Mouse (Mus musculus): Measurements from ENCODE around the gene Cdc42ep2.

Cdc42ep2 gene

DNA sequence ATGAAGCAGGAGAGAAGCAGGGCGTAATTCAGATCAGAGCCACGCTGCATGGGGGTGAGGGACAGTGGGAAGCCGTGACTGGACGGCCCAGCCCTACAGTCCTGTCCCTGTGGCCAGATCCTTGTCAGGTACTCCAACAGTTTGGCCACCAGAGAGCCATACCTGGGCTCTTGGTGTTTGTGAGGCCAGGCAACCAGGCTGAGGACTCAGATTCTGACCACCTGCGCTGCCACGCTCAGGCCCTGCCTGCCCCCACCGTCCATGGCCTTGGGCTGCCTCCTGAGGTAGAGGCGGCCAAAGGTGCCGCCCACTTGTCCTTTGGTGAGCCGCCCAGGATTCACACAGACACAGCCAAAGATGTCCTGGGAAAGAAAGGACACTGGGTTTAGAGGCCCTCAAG lies 16.0 kb upstream of the Cdc42ep2 start:
- DNase-seq (ENCODE audit: low spot score): no peak

DNA sequence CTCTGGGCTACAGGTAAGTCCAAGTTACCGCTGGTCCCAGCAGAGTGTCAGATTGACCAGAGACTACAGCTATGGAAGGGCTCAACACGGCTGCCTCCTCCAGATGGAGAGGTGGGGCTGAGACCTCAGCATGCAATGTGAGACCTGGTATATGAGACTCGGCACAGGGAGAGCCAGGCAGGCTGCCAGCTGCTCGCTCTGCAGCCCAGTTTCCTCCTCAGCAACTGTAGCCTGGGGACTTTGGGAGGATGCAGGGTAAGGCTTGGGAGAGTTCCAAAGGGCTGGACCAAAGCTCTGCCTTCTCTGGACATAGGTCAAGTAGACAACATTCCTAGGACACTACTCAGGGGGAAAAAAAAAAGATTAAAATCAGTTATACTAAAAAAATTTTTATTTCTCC lies 15.6 kb upstream of the Cdc42ep2 start:
- DNase-seq (ENCODE audit: low spot score): peak; percentile 66

DNA sequence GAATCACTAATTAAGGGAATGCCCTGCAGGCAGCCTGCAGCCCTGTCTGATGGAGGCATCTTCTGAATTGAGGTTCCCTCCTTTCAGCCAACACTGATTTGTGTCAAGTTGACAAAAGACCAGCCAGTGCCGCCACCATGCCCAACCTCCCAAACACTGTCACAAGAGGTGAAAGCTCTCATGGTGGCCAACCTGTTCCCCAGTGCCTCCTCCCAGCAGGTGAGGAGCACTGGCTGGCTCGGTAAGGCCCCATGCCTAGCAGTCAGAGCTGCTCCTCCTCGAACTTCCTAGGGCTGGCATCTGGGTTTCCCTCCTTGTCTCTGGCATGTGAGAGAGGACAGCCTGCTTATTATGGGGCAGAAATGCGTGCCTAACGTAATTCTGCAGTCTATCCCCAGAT lies 15.1 kb upstream of the Cdc42ep2 start:
- no peak for DNase-seq (ENCODE audit: low spot score)

DNA sequence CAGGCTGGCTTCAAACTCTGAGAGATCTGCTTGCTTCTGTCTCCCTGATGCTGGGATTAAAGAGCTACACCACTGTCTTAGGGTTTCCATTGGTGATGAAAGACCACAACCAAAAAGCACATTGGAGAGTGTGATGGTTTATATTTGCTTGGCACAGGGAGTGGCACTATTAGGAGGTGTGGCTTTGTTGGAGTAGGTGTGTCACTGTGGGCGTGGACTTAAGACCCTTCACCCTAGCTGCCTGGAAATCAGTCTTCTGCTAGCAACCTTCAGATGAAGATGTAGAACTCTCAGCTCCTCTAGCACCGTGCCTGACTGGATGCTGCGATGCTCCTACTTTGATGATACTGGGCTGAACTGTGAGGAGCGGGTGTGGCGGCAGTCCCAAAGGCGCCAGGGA lies 13.9 kb upstream of the Cdc42ep2 start:
- no peak for DNase-seq (ENCODE audit: low spot score)

DNA sequence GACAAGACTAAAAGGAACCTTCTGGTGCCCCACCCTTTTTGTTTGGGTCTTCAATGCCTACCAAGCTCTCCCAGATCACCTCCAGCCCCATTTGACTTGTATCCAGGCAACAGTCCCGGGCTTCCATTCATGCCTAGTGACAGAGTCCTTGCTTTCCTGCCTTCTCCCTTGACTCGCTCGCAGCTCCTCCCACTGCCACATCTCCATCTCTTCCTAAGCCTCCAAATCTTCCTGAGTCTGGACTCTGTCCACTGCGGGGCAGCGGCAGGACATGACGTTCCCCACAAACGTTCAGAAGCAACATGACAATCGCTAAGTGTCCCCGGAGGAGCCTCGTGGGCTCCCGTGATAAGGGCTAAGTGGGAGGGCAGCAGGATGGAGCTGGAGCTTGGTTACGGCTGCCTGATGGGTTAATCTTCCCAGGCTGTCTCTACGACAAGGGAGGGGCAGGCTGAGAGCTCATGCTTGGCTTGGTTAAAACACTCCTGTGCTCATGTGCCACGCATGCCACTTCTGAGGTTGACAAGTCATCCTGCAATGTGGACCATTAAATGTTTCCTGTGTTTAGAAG lies 13.3 kb upstream of the Cdc42ep2 start:
- no peak for DNase-seq (ENCODE audit: low spot score)

DNA sequence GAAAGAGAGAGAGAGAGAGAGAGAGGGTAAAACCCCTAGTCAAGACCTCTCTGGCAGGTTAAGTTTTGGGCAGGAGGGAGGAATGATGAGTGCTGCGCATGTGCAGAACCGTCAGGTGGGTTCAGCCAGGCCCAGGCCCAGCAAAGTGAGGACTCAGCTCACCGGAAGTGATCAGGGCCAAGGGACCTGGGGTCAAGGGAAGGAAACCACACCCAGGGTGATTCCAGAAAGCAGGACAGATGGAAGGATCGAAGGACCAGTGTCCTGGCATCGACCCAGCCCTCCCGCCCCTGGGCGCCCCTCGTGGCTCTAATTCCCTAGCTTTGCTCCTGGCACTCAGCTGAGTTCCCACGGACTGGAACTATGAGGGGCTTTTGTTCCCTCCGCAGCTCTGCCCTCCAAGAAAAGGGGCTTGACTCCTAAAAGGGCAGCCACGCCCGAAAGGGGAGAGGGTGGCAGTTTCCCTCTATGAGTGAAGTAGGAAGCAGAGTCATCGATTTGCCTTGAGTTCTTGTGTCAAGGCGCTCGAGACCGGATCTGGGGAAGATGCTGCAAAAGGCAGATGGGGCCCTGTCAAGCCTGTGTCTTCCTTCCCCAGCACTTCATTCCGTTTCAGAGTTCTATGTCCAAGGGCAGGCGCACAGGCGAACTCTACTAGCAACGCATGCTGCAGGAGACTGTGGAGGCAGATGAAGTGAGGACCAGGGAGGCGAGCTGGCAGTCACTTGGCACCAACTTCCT lies 12.6 kb upstream of the Cdc42ep2 start:
- DNase-seq (ENCODE audit: low spot score): no peak

DNA sequence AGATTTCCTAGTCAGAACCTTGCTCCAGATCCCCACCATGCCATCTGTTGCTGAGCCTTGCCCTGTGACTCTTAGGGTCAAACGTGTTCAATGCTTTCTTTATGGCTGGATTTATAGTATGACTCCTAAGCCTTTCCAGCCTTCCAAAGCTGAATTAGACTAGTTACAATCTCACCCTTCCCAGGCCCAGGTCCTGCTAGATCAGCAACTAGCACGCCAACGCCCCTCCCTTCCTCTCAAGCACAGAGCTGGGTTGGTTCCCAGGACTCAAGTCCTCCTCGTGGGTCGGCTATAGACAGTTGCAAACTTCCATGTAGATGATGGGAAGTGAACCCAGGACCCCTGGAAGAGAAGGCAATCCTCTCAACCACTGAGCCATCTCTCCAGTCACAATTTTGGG lies 11.1 kb upstream of the Cdc42ep2 start:
- DNase-seq (ENCODE audit: low spot score): no peak

DNA sequence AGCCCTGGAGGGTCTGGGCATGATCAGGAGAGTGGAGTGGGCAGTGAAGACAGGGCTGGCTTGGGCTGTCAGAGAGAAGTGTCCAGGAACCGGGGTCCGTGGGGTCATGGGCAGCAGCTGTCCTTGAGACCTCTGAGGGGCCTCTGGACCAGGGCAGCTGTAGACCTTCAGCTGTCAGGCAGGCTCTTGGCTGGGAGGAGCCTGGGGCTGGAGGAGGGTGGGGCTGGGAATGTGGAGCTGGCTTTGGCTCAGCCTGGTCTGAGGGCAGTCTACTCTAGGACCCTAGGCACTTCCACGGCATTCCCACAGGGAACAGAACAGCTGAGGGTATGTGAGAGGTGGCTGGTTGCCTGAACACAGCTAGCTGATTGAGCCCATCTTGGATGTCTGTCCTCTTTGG lies 10.7 kb upstream of the Cdc42ep2 start:
- peak; percentile 46 for DNase-seq (ENCODE audit: low spot score)

DNA sequence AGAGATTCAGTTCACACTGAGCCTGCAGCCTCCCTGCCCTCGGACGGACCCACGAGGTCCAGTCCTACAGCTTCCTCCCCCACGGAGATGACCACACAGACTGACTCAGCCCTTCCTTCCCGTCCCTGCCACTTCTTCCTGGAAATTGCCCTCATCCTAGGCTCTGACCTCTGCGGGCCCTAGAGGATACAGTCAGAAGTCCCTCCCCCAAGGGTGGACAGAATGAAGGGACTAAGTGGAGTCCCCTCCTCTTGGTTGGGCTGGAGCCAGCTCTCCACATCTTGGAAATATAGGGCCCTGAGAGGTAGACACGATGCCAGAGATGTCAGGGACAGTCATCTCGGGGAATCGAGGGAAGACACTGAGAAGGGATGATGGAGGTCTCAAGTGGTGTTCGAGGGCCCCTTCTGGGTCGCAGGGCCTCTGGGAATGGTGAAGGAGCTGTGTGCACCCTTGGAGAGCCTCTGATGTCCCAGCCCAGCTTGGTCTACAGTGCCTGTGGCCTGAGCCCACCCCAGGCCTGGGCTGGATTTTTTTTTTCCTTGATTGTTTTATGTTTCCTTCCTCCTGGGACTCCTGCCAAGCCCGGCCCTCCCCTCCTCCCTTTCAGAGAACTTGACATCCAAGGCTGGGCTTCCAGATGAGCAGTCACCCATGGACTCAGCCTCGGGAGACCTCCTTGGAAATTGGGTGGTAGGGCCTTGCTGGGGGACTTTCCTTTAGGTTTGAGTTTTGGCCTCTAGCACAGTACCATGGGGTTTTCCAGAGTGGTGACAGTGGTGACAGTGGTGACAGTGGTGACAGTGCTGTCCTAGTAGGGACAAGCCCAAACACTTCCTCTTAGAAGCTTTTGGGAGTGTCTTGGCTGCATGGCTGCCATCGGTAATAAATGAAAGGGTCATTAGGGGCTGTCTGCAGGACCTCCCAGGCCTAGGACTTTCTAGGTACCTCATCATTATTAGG lies 5.3 kb upstream of the Cdc42ep2 start:
- peak; percentile 58 for DNase-seq (ENCODE audit: low spot score)

DNA sequence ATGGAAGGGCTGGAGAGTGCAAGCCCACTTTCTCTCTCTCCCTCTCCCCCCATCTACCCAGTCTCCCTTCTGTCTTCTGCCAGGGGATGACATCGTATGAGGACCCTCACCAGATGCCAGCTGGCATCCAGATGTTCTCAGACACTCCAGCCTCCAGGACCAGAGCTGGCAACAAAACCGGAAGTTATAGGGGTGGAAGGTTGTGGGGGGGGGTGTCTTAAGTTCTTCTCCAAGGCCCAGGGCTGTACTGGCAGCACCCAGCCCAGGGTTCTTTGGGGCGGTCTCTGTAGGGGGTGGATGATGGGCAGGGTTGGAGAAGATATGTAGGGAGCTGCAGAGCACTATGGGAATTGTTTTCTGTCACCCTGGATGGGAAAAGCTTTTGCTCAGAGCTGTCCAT lies 3.9 kb upstream of the Cdc42ep2 start:
- no peak for DNase-seq (ENCODE audit: low spot score)

DNA sequence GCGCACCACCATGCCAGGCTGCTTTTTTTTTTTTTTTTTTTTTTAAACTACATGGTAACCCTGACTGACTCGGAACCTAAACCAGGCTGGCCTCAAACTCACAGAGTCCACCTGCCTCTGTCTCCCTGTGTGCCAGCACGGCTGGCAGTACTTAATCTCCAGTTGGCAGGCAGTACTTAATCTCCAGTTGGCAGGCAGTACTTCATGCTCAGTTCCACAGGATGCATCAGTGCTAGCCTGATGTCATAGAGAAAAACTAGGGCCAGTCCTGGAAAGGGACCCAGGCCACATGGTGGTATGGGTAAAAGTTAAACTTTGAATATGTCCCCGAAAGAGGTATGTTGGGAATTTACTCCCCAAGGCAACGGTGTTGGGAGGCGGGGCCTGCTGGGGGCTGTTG lies 3.5 kb upstream of the Cdc42ep2 start:
- DNase-seq (ENCODE audit: low spot score): no peak

DNA sequence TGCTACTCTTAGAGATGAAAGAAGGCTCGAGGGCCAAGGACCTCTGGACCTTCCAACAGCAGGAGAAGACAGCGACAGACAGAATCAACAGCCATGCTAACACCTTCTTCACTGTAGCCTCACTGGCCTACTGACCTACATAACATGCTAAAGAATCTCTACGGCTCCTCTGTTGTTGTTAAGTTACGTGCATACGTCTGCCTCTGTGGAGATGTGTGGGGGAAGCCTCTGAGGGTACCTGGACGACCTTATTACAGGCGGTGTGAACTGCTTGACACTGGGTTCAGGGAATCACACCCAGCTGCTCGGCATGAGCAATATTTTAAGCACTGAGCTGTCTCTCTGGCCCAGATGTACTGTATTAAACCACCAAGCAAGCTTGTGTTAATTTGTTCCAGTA lies 2.9 kb upstream of the Cdc42ep2 start:
- DNase-seq (ENCODE audit: low spot score): no peak

DNA sequence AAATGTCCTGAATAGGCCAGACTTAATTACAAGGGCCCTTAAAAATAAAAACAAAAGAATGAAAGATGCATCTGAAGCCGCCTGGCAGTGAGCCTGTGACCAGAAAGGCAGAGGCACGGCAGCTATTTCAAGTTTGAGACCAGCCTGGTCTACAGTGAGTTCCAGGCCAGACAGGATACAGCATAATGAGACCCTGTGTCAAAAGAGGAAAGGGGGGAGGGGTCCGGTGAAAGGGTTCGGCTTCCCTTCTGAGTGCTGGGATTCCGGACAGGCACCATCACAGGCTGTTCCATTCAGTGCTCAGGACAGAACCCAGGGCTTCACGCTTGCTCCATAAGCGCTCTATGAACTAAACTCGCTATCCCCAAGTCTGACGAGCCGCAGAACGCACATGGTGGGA lies 2.4 kb upstream of the Cdc42ep2 start:
- DNase-seq (ENCODE audit: low spot score): no peak

DNA sequence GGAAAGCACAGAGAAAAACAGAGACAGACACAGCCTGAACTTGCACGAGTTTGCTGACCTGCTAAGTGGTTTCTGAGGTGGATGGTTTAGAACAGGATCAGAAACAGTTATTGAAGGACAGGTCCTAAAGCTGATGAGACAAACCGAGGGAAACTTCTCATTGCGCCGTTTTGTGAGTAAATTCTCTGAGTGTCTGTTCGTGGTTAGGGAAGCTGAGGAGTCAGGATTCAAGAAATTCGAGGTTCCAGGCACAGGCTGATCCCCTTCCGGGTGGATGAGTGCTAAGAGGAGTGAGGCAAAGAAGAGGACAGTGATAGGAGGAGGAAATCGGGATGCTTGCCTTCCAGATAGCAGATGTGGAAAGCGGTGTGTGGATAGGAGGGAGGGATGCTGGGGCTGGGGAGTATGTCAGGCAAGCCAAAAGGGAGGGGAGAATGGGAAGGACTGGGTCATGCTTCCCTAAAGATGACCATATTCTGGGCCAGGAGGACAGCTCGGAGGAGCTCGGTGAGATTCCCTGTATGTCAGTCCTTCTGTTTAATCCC lies 767 bp upstream of the Cdc42ep2 start:
- DNase-seq (ENCODE audit: low spot score): no peak

DNA sequence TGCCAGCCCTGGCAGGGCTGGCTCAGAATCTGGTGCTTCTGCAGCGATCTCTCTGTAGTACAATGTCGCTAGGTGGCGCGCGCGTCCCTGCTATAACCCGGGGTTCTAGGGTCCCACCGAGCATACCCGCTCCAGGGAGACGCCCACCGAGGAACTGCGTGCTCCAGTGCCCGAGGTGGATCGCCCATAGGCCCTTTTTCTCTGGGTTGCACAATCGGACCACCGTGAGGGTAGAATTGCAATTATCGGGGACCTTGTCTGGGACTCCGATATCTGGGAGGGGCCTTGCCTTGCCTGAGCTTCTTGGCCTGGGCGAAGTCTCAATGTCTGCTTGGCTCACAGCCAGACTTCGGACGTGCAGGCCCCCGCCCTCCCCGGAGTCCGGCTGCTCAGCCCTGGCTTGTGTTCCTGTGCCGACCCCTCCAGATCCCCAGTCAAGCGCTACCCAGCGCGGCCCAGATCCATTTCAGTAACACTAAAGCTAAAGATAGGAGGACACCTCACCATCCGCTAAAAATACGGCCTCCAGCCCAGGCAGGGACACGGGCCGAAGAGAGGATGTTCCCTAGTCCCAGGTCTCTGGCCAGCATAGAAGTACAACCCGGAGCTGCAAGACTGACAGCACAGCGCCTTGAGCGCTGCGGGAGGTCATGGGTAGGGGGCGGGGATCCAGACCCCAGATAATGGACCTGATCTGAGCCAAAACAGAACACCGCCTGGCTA lies 465 bp downstream of the Cdc42ep2 start:
- DNase-seq (ENCODE audit: low spot score): peak; percentile 86

DNA sequence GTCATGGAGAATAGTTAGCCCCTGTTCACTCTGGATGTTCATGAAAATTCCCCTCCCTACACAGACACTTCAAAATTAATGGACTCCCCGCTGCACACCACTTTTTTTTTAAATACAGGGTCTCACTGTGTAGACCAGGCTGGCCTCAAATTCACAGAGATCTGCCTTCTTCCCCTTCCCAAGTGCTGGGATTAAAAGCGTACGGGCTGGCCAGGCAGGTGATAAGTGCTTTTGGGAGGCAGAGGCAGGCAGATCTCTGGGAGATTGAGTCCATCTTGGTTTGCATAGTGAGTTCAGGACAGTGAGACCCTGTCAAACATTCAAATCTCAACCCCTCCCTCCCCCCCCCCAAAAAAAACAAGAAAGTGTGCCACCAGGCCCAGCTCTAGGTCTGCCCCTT lies 1.7 kb downstream of the Cdc42ep2 start:
- no peak for DNase-seq (ENCODE audit: low spot score)

DNA sequence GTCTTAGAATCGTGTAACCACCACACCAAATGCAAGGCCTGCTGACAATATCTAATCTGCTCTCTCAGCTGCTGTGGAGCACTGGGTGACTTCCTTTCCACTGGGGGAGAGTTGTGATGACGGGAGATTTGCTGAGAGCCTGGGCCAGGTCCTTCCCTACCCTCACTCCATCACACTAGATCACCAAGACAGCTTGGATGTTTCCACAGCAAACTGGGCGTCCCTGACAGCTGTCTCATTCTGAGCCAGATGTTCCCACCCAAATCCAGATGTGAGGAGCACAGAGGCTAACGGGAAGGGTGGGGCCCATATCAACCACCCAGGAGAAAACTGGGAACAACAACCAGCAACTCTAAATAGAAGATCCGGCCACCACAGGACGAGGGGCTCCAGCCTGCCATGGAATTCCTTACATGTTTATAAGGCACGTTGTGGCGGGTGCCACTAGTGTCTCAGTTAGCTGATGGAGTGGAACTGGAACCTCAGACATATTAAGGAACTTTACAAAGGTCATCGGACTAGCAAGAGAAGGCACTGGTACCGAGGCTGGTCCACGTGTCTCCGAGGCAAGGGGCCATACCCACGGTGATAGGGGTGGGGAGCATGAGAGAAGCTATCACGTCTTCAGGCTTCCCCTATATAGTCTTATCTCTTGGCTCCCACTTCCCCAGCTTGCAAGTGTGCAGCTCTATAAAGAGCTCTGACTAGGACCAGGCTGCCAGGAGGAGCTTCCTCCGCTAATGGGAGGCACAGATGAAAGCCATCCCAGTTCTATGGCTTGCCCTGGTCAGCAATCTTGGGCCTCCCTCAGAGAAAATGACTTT lies 2.3 kb downstream of the Cdc42ep2 start:
- no peak for DNase-seq (ENCODE audit: low spot score)

DNA sequence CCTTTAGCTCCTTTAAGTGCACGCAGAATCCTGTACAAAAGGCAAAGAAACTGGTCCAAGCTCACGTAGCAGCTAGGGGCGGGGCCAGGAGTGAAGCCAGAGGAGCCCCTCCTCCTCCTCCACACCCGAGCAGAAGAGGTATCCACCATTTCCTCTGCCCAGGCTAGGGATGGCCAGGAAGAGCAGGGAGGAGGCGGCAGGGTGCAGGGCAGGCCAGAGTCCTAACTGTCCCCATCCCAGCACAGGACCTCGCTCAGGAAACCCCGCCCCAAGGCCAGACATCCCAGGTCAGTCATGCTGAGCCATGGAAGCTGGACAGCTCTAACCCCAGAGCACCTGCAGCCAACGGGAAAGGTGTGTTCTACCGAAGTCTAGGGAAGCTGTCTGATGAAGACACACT lies 2.9 kb downstream of the Cdc42ep2 start:
- no peak for DNase-seq (ENCODE audit: low spot score)

DNA sequence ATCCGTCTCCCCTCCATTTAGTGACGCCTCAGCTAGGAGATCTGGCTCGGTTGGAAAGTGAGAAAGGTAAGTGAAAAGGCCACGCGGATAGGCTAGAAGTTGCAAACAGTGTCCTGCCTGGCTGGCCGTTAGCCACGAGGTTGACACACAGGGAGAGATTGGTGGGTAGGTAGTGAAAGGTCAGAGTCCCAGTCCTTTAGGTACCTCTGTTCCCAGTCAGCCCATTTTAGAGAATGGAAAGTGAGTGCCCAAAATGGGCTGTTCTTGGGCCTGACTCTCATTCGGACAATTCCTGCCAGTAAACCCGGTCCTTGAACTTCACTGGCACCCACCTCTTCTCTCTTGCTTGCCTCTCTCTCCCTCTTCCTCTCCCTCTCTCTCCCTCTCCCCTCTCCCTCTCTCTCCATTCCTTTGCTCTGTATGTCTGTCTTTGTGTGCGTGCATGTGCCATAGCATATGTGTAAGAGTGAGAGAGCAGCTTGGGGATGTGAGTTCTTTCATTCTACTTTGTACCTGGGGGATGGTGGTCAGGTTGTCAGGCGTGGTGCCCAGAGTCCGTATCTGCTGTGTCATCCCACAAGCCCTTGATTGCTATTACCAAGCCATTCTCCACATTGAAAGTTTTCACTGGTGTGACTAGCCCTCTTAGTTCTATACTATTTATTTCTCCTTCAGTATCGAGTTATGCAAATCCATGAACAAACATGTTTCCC lies 11.5 kb downstream of the Cdc42ep2 start, which contains the start of gene Dpf2:
Gene Dpf2, minus strand, starts transcription at position 4 of the 713 bp plus-strand sequence.
- no peak for DNase-seq (ENCODE audit: low spot score)

All from ovary, postnatal 36 days (tissue).